Mouse (Mus musculus) liver, embryonic 16.5 days (tissue): ENCODE measurements around the gene Cks1b. TPM values are rescaled to one million over a fixed set of nuclear protein-coding genes. Genes with fewer than 3 reads are reported as not detected.

ENCODE experiments used
- ATAC-seq: fragments of 200-750 bp; cut with Nextera tagmentation; 2 replicates; pipeline ENCODE4 v1.8.0; 2017; ENCODE audit warnings: low read depth, mild to moderate bottlenecking, moderate number of reproducible peaks, moderate library complexity
- H3K27ac ChIP-seq: fragments of 300-500 bp; sonication (generic); 2 replicates; pipeline ENCODE4 v1.5.1; 2014; ENCODE audit warnings: mild to moderate bottlenecking, low read length
- H3K27me3 ChIP-seq: fragments of 300-500 bp; sonication (generic); 2 replicates; pipeline ENCODE4 v1.6.1; 2014; ENCODE audit warnings: low read depth, low read length, mixed read lengths; ENCODE audit not compliant: control insufficient read depth, insufficient read depth
- H3K36me3 ChIP-seq: fragments of 300-500 bp; sonication (generic); 2 replicates; pipeline ENCODE4 v1.6.1; 2014; ENCODE audit warnings: mild to moderate bottlenecking; ENCODE audit not compliant: control insufficient read depth, insufficient read depth
- H3K4me1 ChIP-seq: fragments of 300-500 bp; sonication (generic); 2 replicates; pipeline ENCODE4 v1.6.1; 2014; ENCODE audit warnings: low read depth, low read length, mixed read lengths; ENCODE audit not compliant: control insufficient read depth
- H3K4me2 ChIP-seq: fragments of 300-500 bp; sonication (generic); 2 replicates; pipeline ENCODE4 v1.6.1; 2014; ENCODE audit warnings: low read depth, low read length, mixed read lengths
- H3K4me3 ChIP-seq: fragments of 300-500 bp; sonication (generic); 2 replicates; pipeline ENCODE4 v1.5.1; 2014; ENCODE audit warnings: low read depth, mild to moderate bottlenecking, low read length
- H3K9ac ChIP-seq: fragments of 300-500 bp; sonication (generic); 2 replicates; pipeline ENCODE4 v1.6.1; 2014; ENCODE audit warnings: low read depth, low read length
- H3K9me3 ChIP-seq: fragments of 300-500 bp; sonication (generic); replicated peaks from 2 replicates; pipeline ENCODE4 v1.6.1; 2016; ENCODE audit warnings: low read length; ENCODE audit not compliant: control insufficient read depth
- WGBS: fragments of 180-500 bp; shearing (Covaris S2); extraction: QIAGEN DNeasy Blood & Tissue Kit; methylation state at CpG from one replicate; pipeline ENCODE4 v1.1.7; 2014; ENCODE audit not compliant: insufficient replicate concordance; 5-methylcytosine and 5-hydroxymethylcytosine counted together
- polyA plus RNA-seq: library from polyadenylated mRNA; unstranded; fragments of >200 nt; fragmentation: Nextera tagmentation; extraction: Ambion mirVana; gene quantifications from 2 replicates; pipeline ENCODE4 v1.2.1, GENCODE M21; 2015

The Cks1b gene
- polyA plus RNA-seq, 1 experiment from 2014 or later: 176 TPM

DNA sequence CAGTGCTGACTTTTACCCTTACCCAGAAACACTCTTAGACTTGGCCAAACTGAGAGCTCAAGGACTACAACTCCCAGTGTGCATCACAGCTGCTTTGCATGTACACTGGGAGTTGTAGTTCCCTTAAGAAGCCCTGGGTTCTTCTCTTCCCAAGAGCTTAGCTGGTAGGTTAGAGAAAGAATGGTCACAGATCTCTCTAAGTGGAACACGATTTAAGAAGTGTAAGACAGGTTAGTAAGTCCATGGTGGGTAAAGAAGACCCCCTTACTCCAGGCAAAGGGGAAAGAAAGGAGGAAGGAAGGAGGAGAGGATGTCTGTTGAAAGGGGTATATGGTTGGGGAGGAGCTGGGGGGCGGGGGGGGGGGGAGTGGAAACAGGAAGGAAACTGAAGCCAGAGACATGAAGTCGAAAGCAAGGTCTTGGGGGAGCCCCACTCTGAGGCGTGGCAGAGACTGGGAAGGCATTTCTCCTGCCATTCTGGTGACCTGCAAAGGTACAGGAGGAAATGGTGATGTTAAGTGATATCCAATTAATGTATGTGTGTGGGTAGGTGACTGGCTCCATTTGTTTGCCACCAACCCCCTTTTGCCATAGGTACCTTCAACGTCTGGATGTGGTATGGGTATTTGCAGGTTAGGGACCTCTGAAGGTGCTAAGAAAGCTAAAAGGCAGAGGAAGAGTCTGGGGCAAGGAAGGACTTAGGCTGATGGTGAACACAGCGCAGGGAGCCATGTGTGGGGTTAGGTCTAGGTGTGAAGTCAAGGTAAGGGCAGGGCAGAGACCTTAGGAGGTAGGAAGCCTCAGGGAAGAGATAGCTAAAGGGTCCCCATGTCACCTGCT is 29.1 kb downstream of the Cks1b start:
- Histone ChIP-seq H3K4me2 (peak overlapping the region; percentile 99), H3K4me1 (peaks cover 39% of the 10 kb centered on the region), H3K27ac (peak overlapping the region; percentile 50), H3K27me3 (peaks cover 22% of the 10 kb centered on the region), H3K9ac (no peak overlapping the region), H3K4me3 (no peak overlapping the region), H3K36me3 (no peaks in the 10 kb centered on the region), H3K9me3 (no peaks in the 10 kb centered on the region)
- WGBS: 31% methylated on average over 5 of the region's 6 CpGs
- no peak for ATAC-seq

- Histone ChIP-seq H3K4me3 (peak overlapping the region; percentile 43; the same call in 1 of the 2 replicates), H3K36me3 (no peaks in the 10 kb centered on the region), H3K4me1 (peaks cover 33% of the 10 kb centered on the region), H3K27ac (peak overlapping the region; percentile 56), H3K4me2 (peak overlapping the region; percentile 19), H3K9ac (no peak overlapping the region), H3K27me3 (peaks cover 22% of the 10 kb centered on the region), H3K9me3 (no peaks in the 10 kb centered on the region)
- 37% methylated on average over 11 of the region's 11 CpGs for WGBS
- ATAC-seq: peak; percentile 3; the same call in 1 of the 2 replicates
Observed at GRCm38 (mm10) chr3:89388134-89388881, 29.9 kb downstream of the Cks1b start.

GRCm38 (mm10) chr3:89387632-89388031 is 30.6 kb downstream of the Cks1b start:
- WGBS: 53% methylated on average over 11 of the region's 11 CpGs
- Histone ChIP-seq H3K4me3 (peak overlapping the region; percentile 43), H3K27me3 (peaks cover 18% of the 10 kb centered on the region)

GRCm38 (mm10) chr3:89386438-89387420 is 31.5 kb downstream of the Cks1b start:
- Histone ChIP-seq H3K4me3 (peak overlapping the region; percentile 43), H3K27me3 (peaks cover 9% of the 10 kb centered on the region), H3K27ac (peak overlapping the region; percentile 56), H3K4me1 (peaks cover 33% of the 10 kb centered on the region), H3K36me3 (no peaks in the 10 kb centered on the region), H3K4me2 (peak overlapping the region; percentile 16), H3K9me3 (no peaks in the 10 kb centered on the region), H3K9ac (peak overlapping the region; percentile 16; the same call in 1 of the 2 replicates)
- no peak for ATAC-seq
- WGBS: 54% methylated on average over 17 of the region's 17 CpGs

More at GRCm38 (mm10) chr3:89387632-89388031, 30.6 kb downstream of the Cks1b start:
- ATAC-seq: no peak
- no peaks in the 10 kb centered on the region for H3K9me3 ChIP-seq
- 0 out of 2 replicates have a peak overlapping the region, but pooled peaks have one; percentile 3 for H3K4me2 ChIP-seq
- peak overlapping the region; percentile 20; the same call in 1 of the 2 replicates for H3K9ac ChIP-seq
- H3K36me3 ChIP-seq: no peaks in the 10 kb centered on the region
- H3K4me1 ChIP-seq: peaks cover 33% of the 10 kb centered on the region
- H3K27ac ChIP-seq: peak overlapping the region; percentile 56

- Histone ChIP-seq H3K9ac (peak overlapping the region; percentile 10; the same call in 1 of the 2 replicates), H3K27me3 (no peaks in the 10 kb centered on the region), H3K9me3 (no peaks in the 10 kb centered on the region), H3K27ac (peak overlapping the region; percentile 16; the same call in 1 of the 2 replicates), H3K36me3 (no peaks in the 10 kb centered on the region), H3K4me2 (peak overlapping the region; percentile 24), H3K4me3 (peak overlapping the region; percentile 43), H3K4me1 (peaks cover 25% of the 10 kb centered on the region)
- no peak for ATAC-seq
- WGBS: 17% methylated on average over 10 of the region's 11 CpGs
Observed at GRCm38 (mm10) chr3:89385451-89385850, 32.7 kb downstream of the Cks1b start.

DNA sequence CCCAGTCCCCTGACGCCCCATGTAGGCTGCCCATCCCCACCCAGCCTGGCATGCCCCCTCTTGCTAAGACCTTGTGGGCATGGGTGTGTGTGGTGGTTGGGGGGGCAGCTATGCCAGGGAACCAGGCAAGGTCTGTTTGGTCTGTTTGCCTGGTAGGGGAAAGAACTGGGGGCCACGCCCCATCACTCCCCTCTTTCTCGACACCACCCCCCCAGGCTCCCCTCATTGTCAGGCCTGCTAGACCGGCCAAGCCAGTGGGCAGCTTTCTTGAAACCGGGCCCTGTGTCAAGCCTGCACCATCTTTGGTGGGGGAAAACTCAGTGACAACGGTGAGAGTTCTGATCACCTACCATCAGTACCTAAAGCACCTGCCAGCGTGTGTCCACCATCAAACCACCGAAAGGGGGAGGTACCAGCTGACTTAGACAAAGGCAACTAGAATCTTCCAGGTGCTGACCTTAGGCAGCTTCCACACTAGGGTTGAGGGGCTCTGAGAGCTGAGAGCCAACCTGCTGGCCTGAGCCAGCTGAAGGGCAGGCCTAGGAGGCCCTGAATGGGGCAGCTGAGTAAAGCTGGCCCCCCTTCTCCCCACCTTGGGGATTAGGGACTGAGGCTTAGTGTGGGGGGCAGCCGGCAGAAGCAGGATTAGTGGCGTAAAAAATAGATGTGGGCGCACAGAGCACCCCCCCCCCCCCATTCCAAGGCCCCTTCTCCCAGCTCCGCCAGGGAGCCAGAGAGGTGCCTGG is 33.7 kb downstream of the Cks1b start:
- Histone ChIP-seq H3K27ac (no peak overlapping the region), H3K36me3 (no peaks in the 10 kb centered on the region), H3K9ac (no peak overlapping the region), H3K4me3 (0 out of 2 replicates have a peak overlapping the region, but pooled peaks have one; percentile 43), H3K4me2 (peak overlapping the region; percentile 26; the same call in 1 of the 2 replicates), H3K27me3 (no peaks in the 10 kb centered on the region), H3K9me3 (no peaks in the 10 kb centered on the region), H3K4me1 (peaks cover 18% of the 10 kb centered on the region)
- no peak for ATAC-seq
- WGBS: 69% methylated on average over 12 of the region's 12 CpGs

GRCm38 (mm10) chr3:89383651-89384255 is 34.4 kb downstream of the Cks1b start:
- H3K4me1 ChIP-seq: peaks cover 20% of the 10 kb centered on the region
- H3K9me3 ChIP-seq: no peaks in the 10 kb centered on the region
- no peak overlapping the region for H3K4me3 ChIP-seq
- no peak overlapping the region for H3K4me2 ChIP-seq
- H3K27ac ChIP-seq: no peak overlapping the region
- no peaks in the 10 kb centered on the region for H3K36me3 ChIP-seq
- WGBS: 59% methylated on average over 5 of the region's 5 CpGs
- H3K27me3 ChIP-seq: no peaks in the 10 kb centered on the region
- no peak overlapping the region for H3K9ac ChIP-seq
- no peak for ATAC-seq
